Mouse (Mus musculus): ENCODE measurements around the gene Ankrd13d. TPM values are rescaled to one million over a fixed set of nuclear protein-coding genes. Genes with fewer than 3 reads are reported as not detected.

Gene Ankrd13d
- total and polyA plus RNA-seq, 2 experiments from 2014 or later: 70.9 to 97.2 TPM

- peak overlapping the region; percentile 41 for H3K4me2 ChIP-seq (ENCODE audit: low read depth, low read length)
- H3K27me3 ChIP-seq (ENCODE audit: insufficient read depth, low read length): no peaks in the 10 kb centered on the region
- TF ChIP-seq CTCF (IDR thresholded peaks at IDR 0.05; ENCODE audit: low read depth): no peak
- peak; percentile 51 for DNase-seq (ENCODE audit: low spot score)
- WGBS: 23% methylated on average over 21 of the region's 21 CpGs
- peaks cover 53% of the 10 kb centered on the region for H3K4me1 ChIP-seq (ENCODE audit: insufficient read depth, low read length)
- no peak for ATAC-seq
- H3K9me3 ChIP-seq (ENCODE audit: low read length): no peaks in the 10 kb centered on the region
- H3K9ac ChIP-seq (replicated peaks; ENCODE audit: low read length): peak overlapping the region; percentile 37
- no peaks in the 10 kb centered on the region for H3K36me3 ChIP-seq (ENCODE audit: insufficient read depth, low read length)
- H3K27ac ChIP-seq: peak overlapping the region; percentile 42
- peak overlapping the region; percentile 0; the same call in 1 of the 2 replicates for H3K4me3 ChIP-seq (ENCODE audit: low read length)
Measured at GRCm38 (mm10) chr19:4301735-4302651, 19.1 kb upstream of the Ankrd13d start.

- Histone ChIP-seq H3K4me3 (ENCODE audit: low read length) (no peak overlapping the region), H3K4me1 (ENCODE audit: insufficient read depth, low read length) (peaks cover 51% of the 10 kb centered on the region)
- 57% methylated on average over 11 of the region's 11 CpGs for WGBS
Measured at GRCm38 (mm10) chr19:4300852-4301734, 18.2 kb upstream of the Ankrd13d start.

GRCm38 (mm10) chr19:4300271-4300704 lies 17.4 kb upstream of the Ankrd13d start:
- Histone ChIP-seq H3K4me2 (ENCODE audit: low read depth, low read length) (no peak overlapping the region), H3K27ac (no peak overlapping the region), H3K27me3 (ENCODE audit: insufficient read depth, low read length) (no peaks in the 10 kb centered on the region), H3K4me1 (ENCODE audit: insufficient read depth, low read length) (peaks cover 51% of the 10 kb centered on the region), H3K9ac (replicated peaks; ENCODE audit: low read length) (no peak overlapping the region), H3K36me3 (ENCODE audit: insufficient read depth, low read length) (no peaks in the 10 kb centered on the region), H3K4me3 (ENCODE audit: low read length) (no peak overlapping the region), H3K9me3 (ENCODE audit: low read length) (no peaks in the 10 kb centered on the region)
- WGBS: 49% methylated on average over 7 of the region's 7 CpGs
- TF ChIP-seq CTCF (IDR thresholded peaks at IDR 0.05; ENCODE audit: low read depth): no peak
- DNase-seq (ENCODE audit: low spot score): no peak
- ATAC-seq: no peak

More at GRCm38 (mm10) chr19:4300852-4301734, 18.2 kb upstream of the Ankrd13d start:
- Histone ChIP-seq H3K27ac (peak overlapping the region; percentile 42), H3K36me3 (ENCODE audit: insufficient read depth, low read length) (no peaks in the 10 kb centered on the region), H3K9ac (replicated peaks; ENCODE audit: low read length) (peak overlapping the region; percentile 37; the same call in 1 of the 2 replicates), H3K27me3 (ENCODE audit: insufficient read depth, low read length) (no peaks in the 10 kb centered on the region), H3K9me3 (ENCODE audit: low read length) (no peaks in the 10 kb centered on the region), H3K4me2 (ENCODE audit: low read depth, low read length) (peak overlapping the region; percentile 41)
- ATAC-seq: no peak
- no peak for TF ChIP-seq CTCF (IDR thresholded peaks at IDR 0.05; ENCODE audit: low read depth)
- DNase-seq (ENCODE audit: low spot score): no peak

GRCm38 (mm10) chr19:4299574-4300270 lies 16.8 kb upstream of the Ankrd13d start:
- Histone ChIP-seq H3K27me3 (ENCODE audit: insufficient read depth, low read length) (no peaks in the 10 kb centered on the region), H3K9me3 (ENCODE audit: low read length) (no peaks in the 10 kb centered on the region), H3K4me1 (ENCODE audit: insufficient read depth, low read length) (peaks cover 47% of the 10 kb centered on the region), H3K36me3 (ENCODE audit: insufficient read depth, low read length) (no peaks in the 10 kb centered on the region), H3K9ac (replicated peaks; ENCODE audit: low read length) (no peak overlapping the region), H3K27ac (no peak overlapping the region), H3K4me3 (ENCODE audit: low read length) (no peak overlapping the region), H3K4me2 (ENCODE audit: low read depth, low read length) (no peak overlapping the region)
- WGBS: 81% methylated on average over 6 of the region's 6 CpGs
- DNase-seq (ENCODE audit: low spot score): no peak
- ATAC-seq: no peak
- no peak for TF ChIP-seq CTCF (IDR thresholded peaks at IDR 0.05; ENCODE audit: low read depth)

DNA sequence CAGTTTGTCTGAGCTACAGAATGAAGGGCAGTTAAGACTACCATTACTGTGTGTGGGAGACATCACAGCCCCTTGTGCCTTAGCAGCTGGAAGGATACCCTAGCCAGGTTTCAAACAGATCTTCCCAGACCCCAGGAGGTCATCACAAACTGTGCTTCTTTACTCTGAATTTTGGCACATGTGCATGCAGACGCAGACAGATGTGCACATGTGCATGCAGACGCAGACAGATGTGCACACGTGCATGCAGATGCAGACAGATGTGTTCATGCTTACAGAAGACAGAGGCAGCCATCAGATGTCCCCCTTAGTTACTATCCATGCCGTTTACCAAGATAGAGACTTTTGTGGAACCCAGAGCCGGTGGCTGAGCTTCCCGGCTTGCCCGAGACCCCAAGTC lies 16.2 kb upstream of the Ankrd13d start:
- H3K4me1 ChIP-seq (ENCODE audit: insufficient read depth, low read length): peaks cover 42% of the 10 kb centered on the region
- no peak for TF ChIP-seq CTCF (IDR thresholded peaks at IDR 0.05; ENCODE audit: low read depth)
- H3K27ac ChIP-seq: no peak overlapping the region
- DNase-seq (ENCODE audit: low spot score): no peak
- H3K4me2 ChIP-seq (ENCODE audit: low read depth, low read length): no peak overlapping the region
- no peaks in the 10 kb centered on the region for H3K27me3 ChIP-seq (ENCODE audit: insufficient read depth, low read length)
- H3K4me3 ChIP-seq (ENCODE audit: low read length): no peak overlapping the region
- H3K9ac ChIP-seq (replicated peaks; ENCODE audit: low read length): no peak overlapping the region
- no peaks in the 10 kb centered on the region for H3K36me3 ChIP-seq (ENCODE audit: insufficient read depth, low read length)
- WGBS: 82% methylated on average over 7 of the region's 7 CpGs
- no peak for ATAC-seq
- no peaks in the 10 kb centered on the region for H3K9me3 ChIP-seq (ENCODE audit: low read length)
